Mouse (Mus musculus): ENCODE results near the gene Prr29. TPM values are rescaled to one million over a fixed set of nuclear protein-coding genes. Genes with fewer than 3 reads are reported as not detected.
A peak's percentile ranks its signal among the peaks of the same experiment; 100 is the strongest.

Prr29 gene
- total and polyA plus RNA-seq, 2 experiments: 0.17 TPM; not detected in 1

GRCm38 (mm10) chr11:106410507-106410906 lies 45.2 kb downstream of the Prr29 start:
- no peak for TF ChIP-seq POLR2A (IDR thresholded peaks at IDR 0.05; ENCODE audit: extremely low read depth, insufficient read depth, low read length)
- no peak for TF ChIP-seq CTCF (IDR thresholded peaks at IDR 0.05; ENCODE audit: low read depth, low read length)

GRCm38 (mm10) chr11:106411157-106411556 lies 45.9 kb downstream of the Prr29 start:
- H3K27ac ChIP-seq (replicated peaks; ENCODE audit: insufficient read depth, low read depth, low read length): peak overlapping the region; percentile 85
- no peaks in the 10 kb centered on the region for H3K27me3 ChIP-seq (ENCODE audit: control insufficient read depth, insufficient read depth, low read length)
- TF ChIP-seq POLR2A (IDR thresholded peaks at IDR 0.05; ENCODE audit: extremely low read depth, insufficient read depth, low read length) (no peak), CTCF (IDR thresholded peaks at IDR 0.05; ENCODE audit: low read depth, low read length) (no peak)
- 68% methylated on average over 2 of the region's 2 CpGs for WGBS
- no peak overlapping the region for H3K4me3 ChIP-seq (ENCODE audit: insufficient read depth, low read depth, low read length)
- H3K79me2 ChIP-seq (ENCODE audit: control insufficient read depth, insufficient read depth, low read length): no peaks in the 10 kb centered on the region
- H3K4me1 ChIP-seq (ENCODE audit: control insufficient read depth, insufficient read depth, low read length): peaks cover 38% of the 10 kb centered on the region
- peaks cover 57% of the 10 kb centered on the region for H3K36me3 ChIP-seq (ENCODE audit: control insufficient read depth, insufficient read depth, low read length)
- H3K9ac ChIP-seq (ENCODE audit: low read depth, low read length): 0 out of 2 replicates have a peak overlapping the region, but pooled peaks have one; percentile 5
- no peak for DNase-seq (ENCODE audit: extremely low read depth, low read depth, low spot score)

More at GRCm38 (mm10) chr11:106410507-106410906, 45.2 kb downstream of the Prr29 start:
- Histone ChIP-seq H3K4me3 (ENCODE audit: insufficient read depth, low read depth, low read length) (no peak overlapping the region), H3K79me2 (ENCODE audit: control insufficient read depth, insufficient read depth, low read length) (no peaks in the 10 kb centered on the region), H3K4me1 (ENCODE audit: control insufficient read depth, insufficient read depth, low read length) (peaks cover 36% of the 10 kb centered on the region), H3K27me3 (ENCODE audit: control insufficient read depth, insufficient read depth, low read length) (no peaks in the 10 kb centered on the region), H3K36me3 (ENCODE audit: control insufficient read depth, insufficient read depth, low read length) (peaks cover 59% of the 10 kb centered on the region), H3K9ac (ENCODE audit: low read depth, low read length) (peak overlapping the region; percentile 50), H3K27ac (replicated peaks; ENCODE audit: insufficient read depth, low read depth, low read length) (peak overlapping the region; percentile 85)
- 23% methylated on average over 3 of the region's 3 CpGs for WGBS
- peak; percentile 84 for DNase-seq (ENCODE audit: extremely low read depth, low read depth, low spot score)

DNA sequence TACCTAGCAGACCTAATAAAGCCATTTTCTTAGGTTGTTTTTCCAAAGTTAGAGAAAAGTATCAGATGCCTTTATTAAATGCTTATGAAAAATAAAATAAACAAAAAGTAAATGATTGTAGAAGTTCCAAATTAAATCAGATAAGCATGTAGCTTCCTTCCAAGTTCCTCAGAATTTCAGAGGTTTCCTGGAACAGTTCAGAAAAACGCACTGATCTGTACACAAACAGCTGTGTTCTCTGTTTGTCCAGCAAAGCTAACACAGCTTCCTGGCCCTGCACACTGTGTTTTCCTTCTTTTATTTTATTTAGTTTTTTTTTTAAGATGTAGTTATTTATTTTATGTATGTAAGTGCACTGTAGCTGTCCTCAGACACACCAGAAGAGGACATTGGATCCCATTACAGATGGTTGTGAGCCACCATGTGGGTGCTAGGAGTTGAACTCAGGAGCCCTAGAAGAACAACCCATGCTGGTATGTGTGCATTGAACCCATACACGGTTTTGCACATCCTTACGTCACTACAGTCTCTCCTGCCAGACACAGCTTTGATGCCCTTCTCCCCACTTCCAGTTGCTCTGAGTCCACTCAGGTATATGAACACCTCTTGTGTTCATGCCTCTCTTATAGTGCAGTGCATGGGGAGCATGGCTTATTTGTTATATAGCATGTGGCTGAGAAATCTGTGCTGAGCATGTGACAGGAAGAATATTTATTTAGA lies 47.5 kb downstream of the Prr29 start:
- H3K4me1 ChIP-seq (ENCODE audit: control insufficient read depth, insufficient read depth, low read length): peaks cover 48% of the 10 kb centered on the region
- peaks cover 59% of the 10 kb centered on the region for H3K36me3 ChIP-seq (ENCODE audit: control insufficient read depth, insufficient read depth, low read length)
- H3K79me2 ChIP-seq (ENCODE audit: control insufficient read depth, insufficient read depth, low read length): no peaks in the 10 kb centered on the region
- H3K9ac ChIP-seq (ENCODE audit: low read depth, low read length): no peak overlapping the region
- peak; percentile 93 for DNase-seq (ENCODE audit: extremely low read depth, low read depth, low spot score)
- H3K27me3 ChIP-seq (ENCODE audit: control insufficient read depth, insufficient read depth, low read length): no peaks in the 10 kb centered on the region
- peak overlapping the region; percentile 96 for H3K27ac ChIP-seq (replicated peaks; ENCODE audit: insufficient read depth, low read depth, low read length)
- WGBS: 25% methylated on average over 3 of the region's 3 CpGs
- TF ChIP-seq CTCF (IDR thresholded peaks at IDR 0.05; ENCODE audit: low read depth, low read length) (no peak), POLR2A (IDR thresholded peaks at IDR 0.05; ENCODE audit: extremely low read depth, insufficient read depth, low read length) (no peak)
- no peak overlapping the region for H3K4me3 ChIP-seq (ENCODE audit: insufficient read depth, low read depth, low read length)

GRCm38 (mm10) chr11:106416331-106416730 lies 51.1 kb downstream of the Prr29 start:
- no peak overlapping the region; the same call in 1 of the 2 replicates for H3K9ac ChIP-seq (ENCODE audit: low read depth, low read length)
- DNase-seq (ENCODE audit: extremely low read depth, low read depth, low spot score): no peak
- H3K79me2 ChIP-seq (ENCODE audit: control insufficient read depth, insufficient read depth, low read length): no peaks in the 10 kb centered on the region
- no peak overlapping the region for H3K4me3 ChIP-seq (ENCODE audit: insufficient read depth, low read depth, low read length)
- H3K36me3 ChIP-seq (ENCODE audit: control insufficient read depth, insufficient read depth, low read length): peaks cover 59% of the 10 kb centered on the region
- TF ChIP-seq POLR2A (IDR thresholded peaks at IDR 0.05; ENCODE audit: extremely low read depth, insufficient read depth, low read length): no peak
- no peak for TF ChIP-seq CTCF (IDR thresholded peaks at IDR 0.05; ENCODE audit: low read depth, low read length)
- H3K4me1 ChIP-seq (ENCODE audit: control insufficient read depth, insufficient read depth, low read length): peaks cover 41% of the 10 kb centered on the region
- peak overlapping the region; percentile 49 for H3K27ac ChIP-seq (replicated peaks; ENCODE audit: insufficient read depth, low read depth, low read length)
- 63% methylated on average over 3 of the region's 3 CpGs for WGBS
- H3K27me3 ChIP-seq (ENCODE audit: control insufficient read depth, insufficient read depth, low read length): no peaks in the 10 kb centered on the region

DNA sequence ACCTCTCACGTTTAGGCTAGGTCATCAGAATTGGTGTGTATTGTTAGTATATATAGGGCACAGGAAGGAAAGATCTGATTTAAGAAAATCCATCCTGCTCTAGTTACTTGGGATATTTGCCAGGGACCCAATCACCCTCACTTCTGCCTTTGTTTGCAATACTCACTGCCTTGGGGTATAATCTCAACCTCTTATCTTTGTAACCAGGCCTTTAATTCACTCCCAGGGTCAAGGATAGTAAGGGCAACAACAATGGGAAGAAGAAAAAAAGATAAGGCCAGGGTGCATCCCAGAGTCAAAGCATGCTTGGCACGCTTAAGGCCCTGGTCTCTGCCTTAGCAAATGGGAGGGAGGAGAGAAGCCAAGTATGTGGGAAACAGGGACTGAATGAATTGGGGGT lies 52.6 kb downstream of the Prr29 start:
- no peak for TF ChIP-seq CTCF (IDR thresholded peaks at IDR 0.05; ENCODE audit: low read depth, low read length)
- TF ChIP-seq POLR2A (IDR thresholded peaks at IDR 0.05; ENCODE audit: extremely low read depth, insufficient read depth, low read length): no peak
- H3K36me3 ChIP-seq (ENCODE audit: control insufficient read depth, insufficient read depth, low read length): peaks cover 65% of the 10 kb centered on the region
- no peak for DNase-seq (ENCODE audit: extremely low read depth, low read depth, low spot score)

DNA sequence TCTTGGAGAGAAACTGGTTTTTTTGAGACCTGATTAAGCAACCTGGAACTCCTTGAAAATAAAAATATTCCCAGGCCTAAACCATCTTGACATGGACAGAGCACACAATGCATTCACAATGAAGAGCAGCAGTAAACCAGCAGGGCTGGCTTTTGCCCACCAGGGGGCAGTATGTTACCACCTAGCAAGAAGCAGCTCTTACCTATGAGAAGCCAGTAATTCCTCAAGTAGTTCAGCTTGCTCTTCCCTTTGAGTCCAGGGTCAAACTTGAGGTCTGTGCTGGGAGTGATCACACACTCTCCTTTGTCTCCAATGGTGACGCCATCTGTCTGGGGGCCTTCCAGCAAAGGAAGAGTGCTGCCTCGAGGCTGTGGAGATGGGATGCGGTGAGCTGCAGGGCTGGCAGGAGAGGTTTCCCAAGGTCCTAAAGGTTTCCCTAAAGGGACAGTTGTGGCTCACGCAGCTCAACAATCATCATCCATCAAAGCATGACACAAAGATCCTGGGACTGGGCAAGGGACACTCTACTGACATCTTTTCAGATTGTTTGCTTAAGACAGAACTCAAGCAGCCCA lies 53.4 kb downstream of the Prr29 start:
- WGBS: 49% methylated on average over 4 of the region's 4 CpGs
- H3K36me3 ChIP-seq (ENCODE audit: control insufficient read depth, insufficient read depth, low read length): peaks cover 68% of the 10 kb centered on the region
- H3K27ac ChIP-seq (replicated peaks; ENCODE audit: insufficient read depth, low read depth, low read length): no peak overlapping the region
- TF ChIP-seq POLR2A (IDR thresholded peaks at IDR 0.05; ENCODE audit: extremely low read depth, insufficient read depth, low read length) (no peak), CTCF (IDR thresholded peaks at IDR 0.05; ENCODE audit: low read depth, low read length) (peak; percentile 79)
- H3K4me1 ChIP-seq (ENCODE audit: control insufficient read depth, insufficient read depth, low read length): peaks cover 30% of the 10 kb centered on the region
- H3K9ac ChIP-seq (ENCODE audit: low read depth, low read length): no peak overlapping the region
- H3K27me3 ChIP-seq (ENCODE audit: control insufficient read depth, insufficient read depth, low read length): no peaks in the 10 kb centered on the region
- H3K4me3 ChIP-seq (ENCODE audit: insufficient read depth, low read depth, low read length): no peak overlapping the region
- DNase-seq (ENCODE audit: extremely low read depth, low read depth, low spot score): peak; percentile 76
- H3K79me2 ChIP-seq (ENCODE audit: control insufficient read depth, insufficient read depth, low read length): no peaks in the 10 kb centered on the region

More for the DNA sequence above, 52.6 kb downstream of the Prr29 start:
- H3K27ac ChIP-seq (replicated peaks; ENCODE audit: insufficient read depth, low read depth, low read length): peak overlapping the region; percentile 25; the same call in 1 of the 2 replicates
- no peaks in the 10 kb centered on the region for H3K79me2 ChIP-seq (ENCODE audit: control insufficient read depth, insufficient read depth, low read length)
- H3K27me3 ChIP-seq (ENCODE audit: control insufficient read depth, insufficient read depth, low read length): no peaks in the 10 kb centered on the region
- no peak overlapping the region for H3K4me3 ChIP-seq (ENCODE audit: insufficient read depth, low read depth, low read length)
- WGBS: 73% methylated on average over 2 of the region's 2 CpGs
- H3K4me1 ChIP-seq (ENCODE audit: control insufficient read depth, insufficient read depth, low read length): peaks cover 36% of the 10 kb centered on the region
- H3K9ac ChIP-seq (ENCODE audit: low read depth, low read length): no peak overlapping the region
